Comparison of ENCODE assay signal across 9 mouse cellular contexts in the genomic region with DNA sequence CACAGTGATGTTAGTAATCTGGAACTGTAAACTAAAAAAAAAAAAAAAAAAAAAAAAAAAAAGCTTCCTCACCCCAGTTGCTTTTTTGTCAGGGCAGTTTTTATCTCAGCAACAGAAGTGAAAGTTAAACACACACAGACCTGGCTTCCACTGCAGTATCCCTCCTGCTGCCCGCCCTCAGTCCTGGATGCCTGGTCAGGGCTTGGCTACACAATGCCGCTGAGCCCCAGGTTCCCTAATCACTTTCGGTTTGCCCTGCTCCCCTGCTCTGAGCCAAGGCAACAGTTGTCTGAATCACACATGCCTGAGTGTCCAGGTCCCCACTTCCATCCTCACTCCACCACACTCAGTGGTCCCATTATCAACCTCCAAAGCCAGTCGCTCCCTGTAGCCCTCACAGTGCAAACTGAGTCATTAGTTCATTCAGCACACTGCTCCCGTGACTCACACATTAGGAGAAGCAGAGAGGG. TPM values are rescaled to one million over a fixed set of nuclear protein-coding genes. Genes with fewer than 3 reads are reported as not detected.
DNase-seq lines count a peak whose midpoint lies in the region; ATAC-seq and TF ChIP-seq lines count a peak whose summit lies in the region.
"Had no signal": no experiment of that assay in that cellular context is flagged by ENCODE, and none has a peak within 500 bp of the region (broad histone marks: within the 10 kb centered on the region; RNA-seq: fewer than 3 reads in every experiment).

No protein-coding gene starts in this region.

- no peaks in the 10 kb centered on the region for H3K36me3 ChIP-seq in liver, adult 2 months (ENCODE audit: control insufficient read depth, insufficient read depth, low read length)
- no peaks in the 10 kb centered on the region for H3K36me3 ChIP-seq in small intestine, adult 2 months (ENCODE audit: control insufficient read depth, insufficient read depth, low read length)
- no peaks in the 10 kb centered on the region for H3K36me3 ChIP-seq in midbrain, embryonic 14.5 days (ENCODE audit: control insufficient read depth, insufficient read depth, low read length)

- no peaks in the 10 kb centered on the region for H3K27me3 ChIP-seq in liver, adult 2 months (ENCODE audit: control insufficient read depth, insufficient read depth, low read length)
- H3K27me3 ChIP-seq in small intestine, adult 2 months (ENCODE audit: control insufficient read depth, insufficient read depth, low read length) = no peaks in the 10 kb centered on the region
- no peaks in the 10 kb centered on the region for H3K27me3 ChIP-seq in midbrain, embryonic 14.5 days (ENCODE audit: control insufficient read depth, insufficient read depth, low read length)

- peak overlapping the region; percentile 67 for H3K27ac ChIP-seq in liver, adult 2 months (replicated peaks; ENCODE audit: insufficient read depth, low read depth, low read length)
- peak overlapping the region; percentile 70 for H3K27ac ChIP-seq in small intestine, adult 2 months (ENCODE audit: insufficient read depth, low read depth, low read length)
- no peak overlapping the region for H3K27ac ChIP-seq in midbrain, embryonic 14.5 days (replicated peaks; ENCODE audit: low read depth, low read length)

- H3K4me3 ChIP-seq in liver, adult 2 months (ENCODE audit: insufficient read depth, low read depth, low read length) = peak overlapping the region; percentile 20; the same call in 1 of the 2 replicates
- H3K4me3 ChIP-seq in small intestine, adult 2 months (ENCODE audit: low read depth, low read length) = peak overlapping the region; percentile 37
- H3K4me3 ChIP-seq in midbrain, embryonic 14.5 days (replicated peaks; ENCODE audit: low read depth, low read length) = no peak overlapping the region

- H3K79me2 ChIP-seq in liver, adult 2 months (ENCODE audit: control insufficient read depth, insufficient read depth, low read length) = no peaks in the 10 kb centered on the region

- H3K4me1 ChIP-seq in liver, adult 2 months (ENCODE audit: control insufficient read depth, insufficient read depth, low read length) = peaks cover 11% of the 10 kb centered on the region
- peaks cover 19% of the 10 kb centered on the region; the same call in 1 of the 2 replicates for H3K4me1 ChIP-seq in small intestine, adult 2 months (ENCODE audit: control insufficient read depth, insufficient read depth, insufficient read length, low read length)
- H3K4me1 ChIP-seq in midbrain, embryonic 14.5 days (ENCODE audit: control insufficient read depth, insufficient read depth, low read length) = no peaks in the 10 kb centered on the region

- H3K9me3 ChIP-seq in midbrain, embryonic 14.5 days (ENCODE audit: control insufficient read depth, low read length) = no peaks in the 10 kb centered on the region

- H3K4me2 ChIP-seq in midbrain, embryonic 14.5 days (ENCODE audit: low read length) = no peak overlapping the region

- WGBS in liver, adult 2 months = 18% methylated on average over 5 of the region's 5 CpGs
- WGBS in small intestine, adult 2 months = 13% methylated on average over 5 of the region's 5 CpGs
- WGBS in midbrain, embryonic 14.5 days = 52% methylated on average over 5 of the region's 5 CpGs

- TF ChIP-seq POLR2A in liver, adult 2 months (IDR thresholded peaks at IDR 0.05; ENCODE audit: extremely low read depth, insufficient read depth, low read length) = no peak
- no peak for TF ChIP-seq POLR2A in small intestine, adult 2 months (IDR thresholded peaks at IDR 0.05; ENCODE audit: low read depth, low read length)

- ATAC-seq in midbrain, embryonic 14.5 days (ENCODE audit: low FRiP score, low TSS enrichment) = no peak

- H3K9ac ChIP-seq in liver, adult 2 months (ENCODE audit: low read depth, low read length) = peak overlapping the region; percentile 63
- no peak overlapping the region for H3K9ac ChIP-seq in midbrain, embryonic 14.5 days (replicated peaks; ENCODE audit: low read length)

- intact Hi-C loops in gastrocnemius, postnatal 14 days (cut with DNase I; ENCODE audit: low total_unique reads) = no loop called here

- DNase-seq in gastrocnemius, postnatal 14 days = peak; percentile 36
- DNase-seq in gastrocnemius, postnatal 25 days = no peak
- DNase-seq in heart, adult 8-10 months (ENCODE audit: low spot score) = peak; percentile 19
- DNase-seq in liver, adult 2 months (ENCODE audit: extremely low read depth, low read depth, low spot score) = peak; percentile 86
- DNase-seq in midbrain, embryonic 14.5 days = no peak
- DNase-seq in spleen, postnatal 14 days (ENCODE audit: low spot score in 2 of 2) = no peak
- no peak for DNase-seq in kidney, adult 11 months
- DNase-seq: cerebellum, adult 18-20 months had no signal

- no peak for TF ChIP-seq CTCF in liver, adult 2 months (IDR thresholded peaks at IDR 0.05; ENCODE audit: low read depth, low read length)
- TF ChIP-seq CTCF in small intestine, adult 2 months (IDR thresholded peaks at IDR 0.05; ENCODE audit: extremely low read depth, insufficient read length, insufficient replicate concordance, low read depth, low read length) = no peak; the same call in 1 of the 2 replicates

RNA-seq across cellular contexts. Expression of a gene that starts 27.4 kb away (rescaled TPM):
- 10 to 100 TPM; 46.1 to 52.9 TPM for total RNA-seq in gastrocnemius, postnatal 14 days (2021)
- 10 to 100 TPM; 25.4 to 29.2 TPM for total RNA-seq in gastrocnemius, postnatal 25 days (2021)
- total RNA-seq in heart, adult 8-10 months (2022) = 10 to 100 TPM; 59.7 to 95.7 (median 76.1) TPM
- total RNA-seq in liver, adult 2 months (2014; rRNA removed) = 10.7 and 15.4 TPM in 2 replicates
- 14.6 TPM in 2 replicates for polyA plus RNA-seq in liver, adult 2 months (2012; rRNA removed)
- polyA plus RNA-seq in small intestine, adult 2 months (2012; rRNA removed) = 69.5 and 115 TPM in 2 replicates
- polyA plus RNA-seq in midbrain, embryonic 14.5 days (2014; fragmentation: Nextera tagmentation; extraction: Ambion mirVana) = 11.9 and 12.4 TPM in 2 replicates

Comparison
In these comparisons a context has a peak if more than half of its experiments do, and no peak if none do; other contexts are left out.
1. DNase-seq: peak in gastrocnemius, postnatal 14 days (single experiment), heart, adult 8-10 months (single experiment) and liver, adult 2 months (single experiment); none in gastrocnemius, postnatal 25 days (single experiment), midbrain, embryonic 14.5 days (single experiment), spleen, postnatal 14 days (0 of 2) and kidney, adult 11 months (single experiment).